Mouse (Mus musculus) cerebellum, postnatal 4 days (tissue): ENCODE measurements around the gene Trpm5.

ENCODE experiments used
- DNase-seq, 2 experiments: peaks; one replicate each; pipeline ENCODE4 v3.0.0; 2022; ENCODE audit warnings: low spot score in 2 of 2, mixed read lengths in 1 of 2

The Trpm5 gene

GRCm38 (mm10) chr7:143094592-143095553 is at the start of gene Trpm5:
Gene Trpm5 (minus strand): TSS chr7:143094642.
- peak in 1 of 2 experiments; percentile 76 for DNase-seq

- no peak for DNase-seq
These were observed 48.2 kb upstream of the Trpm5 start for GRCm38 (mm10) chr7:143142680-143143079.

GRCm38 (mm10) chr7:143139932-143140331 is 45.5 kb upstream of the Trpm5 start:
- no peak for DNase-seq

GRCm38 (mm10) chr7:143138789-143139188 is 44.3 kb upstream of the Trpm5 start:
- peak; percentile 35 to 70 for DNase-seq

- DNase-seq, result no peak
These were observed 42.1 kb upstream of the Trpm5 start for GRCm38 (mm10) chr7:143136561-143136960.

DNA sequence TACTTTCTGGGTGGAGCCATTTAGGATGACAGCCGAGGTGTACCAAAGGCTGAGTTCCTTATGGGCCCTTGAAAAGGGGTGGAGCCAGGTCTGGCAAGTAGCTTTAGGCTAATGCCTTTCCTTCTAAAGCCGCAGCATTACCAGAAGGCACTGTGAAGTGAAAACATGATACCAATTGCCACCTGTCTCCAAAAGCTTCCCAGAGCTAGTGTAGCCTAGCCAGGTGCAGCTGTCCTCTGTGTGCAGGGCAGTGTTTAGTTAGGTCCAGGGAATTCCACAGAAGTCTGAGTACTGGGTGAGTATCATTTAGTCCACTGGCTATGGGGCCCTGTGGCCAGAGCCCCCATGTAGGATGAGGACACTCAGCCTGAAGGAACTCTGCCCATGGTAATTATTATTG is 41.7 kb upstream of the Trpm5 start:
- DNase-seq, result no peak

GRCm38 (mm10) chr7:143132815-143133214 is 38.4 kb upstream of the Trpm5 start:
- no peak for DNase-seq

GRCm38 (mm10) chr7:143124902-143125301 is 30.5 kb upstream of the Trpm5 start:
- DNase-seq, result no peak

DNA sequence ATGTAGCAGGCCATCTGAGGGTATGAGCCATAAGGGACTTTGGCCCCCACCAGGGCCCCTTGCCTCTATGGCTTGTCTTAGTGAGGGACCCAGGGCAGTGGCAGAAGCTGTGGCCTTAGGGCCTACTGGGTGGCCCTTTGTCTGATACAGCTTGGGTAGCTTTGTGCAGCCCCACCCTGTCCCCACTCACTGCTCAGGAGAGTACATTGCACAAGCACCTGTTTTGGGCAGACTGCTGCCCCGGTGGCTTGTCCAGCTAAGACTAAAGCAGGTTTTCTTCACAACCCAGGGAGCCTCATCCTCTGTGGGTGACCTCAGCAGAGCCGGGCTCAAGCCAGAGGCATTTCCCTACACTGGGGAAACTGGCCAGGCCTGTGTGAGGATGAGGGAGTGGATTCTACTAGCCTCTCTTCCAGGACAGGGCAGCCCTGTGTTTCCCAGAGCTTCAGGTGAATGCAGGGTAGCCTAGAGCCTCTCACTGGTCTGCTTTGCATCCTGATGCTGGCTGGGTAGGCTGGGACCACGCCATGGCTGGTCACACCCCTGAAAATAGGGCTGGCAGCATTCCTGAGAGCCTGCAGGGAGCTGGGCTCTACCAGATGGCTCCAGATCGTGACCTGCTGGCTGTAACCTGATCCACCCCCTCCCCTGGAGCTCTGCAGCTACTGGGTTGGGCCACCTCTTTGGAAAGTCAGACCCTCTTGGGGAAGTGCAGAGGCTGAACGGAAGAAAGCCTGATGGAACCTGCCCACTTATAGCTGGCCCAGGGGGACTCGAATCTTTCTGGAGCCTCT is 29.6 kb upstream of the Trpm5 start:
- peak in 1 of 2 experiments; percentile 69 for DNase-seq

DNA sequence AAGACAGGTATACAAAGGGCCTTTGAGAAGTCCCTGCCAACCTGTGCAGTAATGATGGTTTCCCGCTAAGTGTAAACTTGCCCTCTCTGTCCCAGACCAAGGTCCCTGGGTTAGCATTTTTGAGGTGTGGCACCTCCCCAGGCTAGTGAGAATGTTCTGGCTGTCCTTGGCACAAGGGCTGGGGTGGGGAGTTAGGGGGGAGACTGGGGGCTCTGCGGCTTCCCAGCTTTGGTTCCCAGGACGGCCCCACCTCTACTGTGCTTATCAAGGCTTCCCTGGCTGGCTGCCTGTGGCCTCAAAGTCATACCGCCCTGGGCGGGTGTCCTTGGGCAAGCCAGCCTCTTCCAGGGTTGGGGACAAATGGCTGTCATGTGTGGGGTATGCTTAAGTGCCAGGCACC is 27.7 kb upstream of the Trpm5 start:
- no peak for DNase-seq

DNA sequence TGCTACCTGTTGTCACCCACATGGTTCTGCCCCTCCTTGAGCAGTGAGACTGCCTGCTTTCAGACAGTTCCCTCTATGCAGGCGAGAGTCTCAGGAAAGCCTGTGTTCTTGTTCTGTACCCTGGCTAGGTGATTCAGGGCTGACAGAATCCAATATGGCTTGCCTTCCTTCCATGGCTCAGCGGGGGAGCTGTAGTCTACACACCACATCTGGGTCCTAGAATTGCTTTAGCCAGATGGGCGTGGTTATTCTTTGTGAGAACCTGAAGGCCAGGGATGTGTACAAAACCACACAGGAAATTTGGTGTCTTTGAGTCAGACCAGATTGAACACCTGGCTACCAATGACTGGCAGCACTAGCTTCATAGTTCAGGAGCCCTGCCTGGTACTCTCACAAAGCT is 25.4 kb upstream of the Trpm5 start:
- DNase-seq, result no peak

DNA sequence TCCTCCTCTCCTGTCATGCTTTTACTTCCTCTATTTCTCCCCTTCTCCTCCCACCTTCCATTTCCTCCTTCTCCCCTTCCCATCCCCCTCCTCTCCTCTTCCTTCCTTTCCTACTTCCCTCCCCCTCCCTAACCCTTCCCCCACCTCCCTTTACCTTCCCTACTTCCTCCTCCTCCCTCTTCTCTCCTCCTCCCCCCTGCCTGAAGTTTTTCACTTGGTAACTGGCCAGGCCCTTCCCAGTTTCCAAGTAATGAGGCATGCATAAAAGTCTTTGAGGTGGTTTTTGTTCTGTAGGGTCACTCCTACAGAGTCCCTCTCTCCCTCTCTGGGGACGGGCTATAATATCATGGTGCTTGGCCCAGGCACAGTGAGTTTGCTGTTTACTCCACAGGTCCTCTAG is 25.0 kb upstream of the Trpm5 start:
- no peak for DNase-seq

DNA sequence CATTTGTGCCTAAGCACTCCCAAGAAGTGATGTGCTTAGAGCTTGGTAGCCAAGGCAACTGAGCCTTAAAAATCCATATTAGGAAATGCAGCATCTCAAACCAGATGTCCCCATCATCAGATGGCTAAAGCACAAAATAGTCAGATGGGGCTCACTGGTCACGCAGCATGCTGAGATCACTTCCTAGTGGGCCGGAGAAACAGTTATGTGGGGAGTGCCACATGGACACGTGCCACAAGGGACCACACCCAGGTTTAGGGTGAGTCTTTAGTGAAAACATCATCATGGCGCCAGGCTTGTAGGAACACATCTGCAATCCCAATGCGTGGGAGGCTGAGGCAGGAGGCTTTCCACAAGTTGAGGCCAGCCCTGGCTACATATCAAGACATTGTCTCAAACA is 22.1 kb upstream of the Trpm5 start:
- DNase-seq, result no peak

DNA sequence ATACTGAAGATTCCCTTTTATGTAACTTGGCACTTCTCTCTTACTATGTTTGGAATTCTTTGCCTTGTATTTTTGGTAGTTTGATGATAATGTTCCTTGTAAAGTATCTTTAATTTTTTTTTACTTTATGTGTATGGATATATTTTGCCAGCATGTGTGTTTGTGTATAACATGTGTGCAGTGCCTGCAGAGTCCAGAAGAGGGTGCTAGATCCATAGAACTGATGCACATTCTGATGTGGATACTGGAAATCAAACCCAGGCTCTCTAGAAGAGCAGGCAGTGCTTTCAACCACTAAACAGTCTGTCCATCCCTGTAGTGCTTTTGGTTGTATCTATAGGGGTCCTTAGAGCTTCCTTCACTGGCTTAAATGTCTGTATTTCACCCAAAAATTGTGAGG is 20.3 kb upstream of the Trpm5 start:
- no peak for DNase-seq

GRCm38 (mm10) chr7:143112395-143112794 is 18.0 kb upstream of the Trpm5 start:
- no peak for DNase-seq

DNA sequence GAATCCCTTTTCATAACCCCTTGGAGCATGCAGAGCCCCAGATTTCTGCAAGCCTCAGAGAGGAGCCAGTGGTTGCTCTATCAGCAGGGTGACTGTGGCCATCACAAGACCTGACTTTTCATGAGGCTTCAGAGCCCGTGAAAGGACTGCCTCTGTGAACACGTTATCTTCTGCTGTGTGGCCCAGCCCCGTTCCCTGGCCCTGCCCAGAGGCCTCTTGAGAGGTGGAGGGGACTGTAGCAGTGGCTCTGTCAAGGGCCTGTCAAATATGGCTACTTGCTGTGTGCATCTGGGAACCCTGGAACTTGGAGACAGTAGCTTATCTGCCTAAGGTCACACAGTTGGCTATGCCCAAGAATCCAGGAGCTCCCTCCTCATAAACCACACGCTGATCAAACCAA is 17.3 kb upstream of the Trpm5 start:
- no peak for DNase-seq

DNA sequence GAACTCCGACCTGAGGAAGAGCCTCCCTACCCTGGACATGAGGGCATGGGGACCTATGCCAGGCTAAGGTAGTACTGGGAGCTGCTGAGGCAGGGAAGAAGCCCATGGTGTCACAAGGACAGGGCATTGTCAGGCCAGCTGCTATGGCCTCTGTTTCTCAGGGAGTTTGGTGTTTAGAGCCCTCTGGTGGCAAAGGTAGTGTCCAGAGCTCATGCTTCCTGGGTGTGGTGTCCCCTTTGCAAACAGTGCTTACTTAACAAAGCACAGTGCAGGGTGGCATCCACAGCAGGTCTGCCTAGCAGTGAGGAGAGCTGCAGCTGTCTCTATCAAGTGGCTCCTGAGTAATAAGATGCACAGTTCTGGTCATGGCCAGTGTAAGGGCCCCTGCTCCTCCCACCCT is 16.4 kb upstream of the Trpm5 start:
- no peak for DNase-seq

- DNase-seq, result no peak
These were observed 15.3 kb upstream of the Trpm5 start for GRCm38 (mm10) chr7:143109696-143110095.

- DNase-seq, result no peak
These were observed 14.7 kb upstream of the Trpm5 start for GRCm38 (mm10) chr7:143108996-143109660.

- peak in 1 of 2 experiments; percentile 48 for DNase-seq
These were observed 13.8 kb upstream of the Trpm5 start for GRCm38 (mm10) chr7:143108200-143108599.

- no peak for DNase-seq
These were observed 12.4 kb upstream of the Trpm5 start for GRCm38 (mm10) chr7:143106672-143107465.
